Mouse (Mus musculus): Measurements from ENCODE around the gene Aqr.

Gene Aqr

GRCm38 (mm10) chr2:114135777-114136176 lies 51.0 kb downstream of the Aqr start:
- DNase-seq (ENCODE audit: low spot score in 2 of 2), result no peak

- DNase-seq (ENCODE audit: low spot score in 2 of 2), result no peak
Measured at GRCm38 (mm10) chr2:114133355-114133754, 53.5 kb downstream of the Aqr start.

GRCm38 (mm10) chr2:114130657-114131056 lies 56.2 kb downstream of the Aqr start:
- no peak for DNase-seq (ENCODE audit: low spot score in 2 of 2)

GRCm38 (mm10) chr2:114123304-114123703 lies 63.5 kb downstream of the Aqr start:
- DNase-seq (ENCODE audit: low spot score in 2 of 2), result no peak

- DNase-seq (ENCODE audit: low spot score in 2 of 2), result no peak
Measured at GRCm38 (mm10) chr2:114119451-114119850, 67.4 kb downstream of the Aqr start.

GRCm38 (mm10) chr2:114117665-114118064 lies 69.2 kb downstream of the Aqr start:
- DNase-seq (ENCODE audit: low spot score in 2 of 2), result no peak

GRCm38 (mm10) chr2:114117235-114117634 lies 69.6 kb downstream of the Aqr start:
- no peak for DNase-seq (ENCODE audit: low spot score in 2 of 2)

GRCm38 (mm10) chr2:114115563-114115962 lies 71.3 kb downstream of the Aqr start:
- no peak for DNase-seq (ENCODE audit: low spot score in 2 of 2)

GRCm38 (mm10) chr2:114107288-114108278 lies 79.2 kb downstream of the Aqr start:
- no peak for DNase-seq (ENCODE audit: low spot score in 2 of 2)

GRCm38 (mm10) chr2:114106383-114106782 lies 80.4 kb downstream of the Aqr start:
- DNase-seq (ENCODE audit: low spot score in 2 of 2), result no peak

GRCm38 (mm10) chr2:114102471-114102870 lies 84.4 kb downstream of the Aqr start:
- no peak for DNase-seq (ENCODE audit: low spot score in 2 of 2)

- DNase-seq (ENCODE audit: low spot score in 2 of 2), result no peak
Measured at GRCm38 (mm10) chr2:114100834-114101233, 86.0 kb downstream of the Aqr start.

GRCm38 (mm10) chr2:114099816-114100215 lies 87.0 kb downstream of the Aqr start:
- DNase-seq (ENCODE audit: low spot score in 2 of 2), result no peak

GRCm38 (mm10) chr2:114099109-114099508 lies 87.7 kb downstream of the Aqr start:
- no peak for DNase-seq (ENCODE audit: low spot score in 2 of 2)

GRCm38 (mm10) chr2:114097627-114098026 lies 89.2 kb downstream of the Aqr start:
- DNase-seq (ENCODE audit: low spot score in 2 of 2), result no peak

GRCm38 (mm10) chr2:114096570-114096969 lies 90.3 kb downstream of the Aqr start:
- no peak for DNase-seq (ENCODE audit: low spot score in 2 of 2)

GRCm38 (mm10) chr2:114095348-114095747 lies 91.5 kb downstream of the Aqr start:
- DNase-seq (ENCODE audit: low spot score in 2 of 2), result peak; percentile 30 to 31

- no peak for DNase-seq (ENCODE audit: low spot score in 2 of 2)
Measured at GRCm38 (mm10) chr2:114094696-114095095, 92.1 kb downstream of the Aqr start.

GRCm38 (mm10) chr2:114093577-114093976 lies 93.2 kb downstream of the Aqr start:
- peak in 1 of 2 experiments; percentile 14 for DNase-seq (ENCODE audit: low spot score in 2 of 2)

GRCm38 (mm10) chr2:114089862-114090261 lies 97.0 kb downstream of the Aqr start:
- no peak for DNase-seq (ENCODE audit: low spot score in 2 of 2)

- peak; percentile 15 to 27 for DNase-seq (ENCODE audit: low spot score in 2 of 2)
Measured at GRCm38 (mm10) chr2:114087271-114087670, 99.6 kb downstream of the Aqr start.

GRCm38 (mm10) chr2:114071876-114072275 lies 114.9 kb downstream of the Aqr start:
- DNase-seq (ENCODE audit: low spot score in 2 of 2), result no peak

- no peak for DNase-seq (ENCODE audit: low spot score in 2 of 2)
Measured at GRCm38 (mm10) chr2:114066226-114066625, 120.6 kb downstream of the Aqr start.

Data from right cerebral cortex, adult 2 months (tissue).